Mouse (Mus musculus) heart, embryonic 16.5 days (tissue): ENCODE measurements around the gene Itgb7. TPM values are rescaled to one million over a fixed set of nuclear protein-coding genes. Genes with fewer than 3 reads are reported as not detected.
A peak's percentile ranks its signal among the peaks of the same experiment; 100 is the strongest.

ENCODE experiments used
- ATAC-seq: fragments of 200-750 bp; cut with Nextera tagmentation; replicated peaks from 2 replicates; pipeline ENCODE4 v1.8.0; 2017; ENCODE audit warnings: moderate number of reproducible peaks; ENCODE audit not compliant: insufficient read depth, low FRiP score; ENCODE audit errors: extremely low read depth
- H3K27ac ChIP-seq: fragments of 300-500 bp; sonication (generic); 2 replicates; pipeline ENCODE4 v1.5.1; 2014; ENCODE audit warnings: mild to moderate bottlenecking, low read length, control low read depth, moderate library complexity
- H3K27me3 ChIP-seq: fragments of 300-500 bp; sonication (generic); 2 replicates; pipeline ENCODE4 v1.6.1; 2014; ENCODE audit warnings: low read length, mixed read lengths; ENCODE audit not compliant: control insufficient read depth, insufficient read depth
- H3K36me3 ChIP-seq: fragments of 300-500 bp; sonication (generic); 2 replicates; pipeline ENCODE4 v1.6.1; 2014; ENCODE audit not compliant: control insufficient read depth, insufficient read depth
- H3K4me1 ChIP-seq: fragments of 300-500 bp; sonication (generic); 2 replicates; pipeline ENCODE4 v1.6.1; 2014; ENCODE audit warnings: low read length, mixed read lengths; ENCODE audit not compliant: control insufficient read depth, insufficient read depth
- H3K4me2 ChIP-seq: fragments of 300-500 bp; sonication (generic); 2 replicates; pipeline ENCODE4 v1.6.1; 2014; ENCODE audit warnings: low read depth, mild to moderate bottlenecking, control low read depth, low read length
- H3K4me3 ChIP-seq: fragments of 300-500 bp; sonication (generic); 2 replicates; pipeline ENCODE4 v1.5.1; 2014; ENCODE audit warnings: mild to moderate bottlenecking, control low read depth, low read length
- H3K9ac ChIP-seq: fragments of 300-500 bp; sonication (generic); 2 replicates; pipeline ENCODE4 v1.6.1; 2014; ENCODE audit warnings: low read length, control low read depth
- H3K9me3 ChIP-seq: fragments of 300-500 bp; sonication (generic); replicated peaks from 2 replicates; pipeline ENCODE4 v1.6.1; 2016; ENCODE audit warnings: low read length; ENCODE audit not compliant: control insufficient read depth
- WGBS: fragments of 180-500 bp; shearing (Covaris S2); extraction: QIAGEN DNeasy Blood & Tissue Kit; methylation state at CpG from one replicate; pipeline ENCODE4 v1.1.7; 2014; 5-methylcytosine and 5-hydroxymethylcytosine counted together
- polyA plus RNA-seq: library from polyadenylated mRNA; unstranded; fragments of >200 nt; fragmentation: Nextera tagmentation; extraction: Ambion mirVana; gene quantifications from 2 replicates; pipeline ENCODE4 v1.2.1, GENCODE M21; 2015

Itgb7 gene
- polyA plus RNA-seq, 1 experiment from 2014 or later = 6.9 TPM

DNA sequence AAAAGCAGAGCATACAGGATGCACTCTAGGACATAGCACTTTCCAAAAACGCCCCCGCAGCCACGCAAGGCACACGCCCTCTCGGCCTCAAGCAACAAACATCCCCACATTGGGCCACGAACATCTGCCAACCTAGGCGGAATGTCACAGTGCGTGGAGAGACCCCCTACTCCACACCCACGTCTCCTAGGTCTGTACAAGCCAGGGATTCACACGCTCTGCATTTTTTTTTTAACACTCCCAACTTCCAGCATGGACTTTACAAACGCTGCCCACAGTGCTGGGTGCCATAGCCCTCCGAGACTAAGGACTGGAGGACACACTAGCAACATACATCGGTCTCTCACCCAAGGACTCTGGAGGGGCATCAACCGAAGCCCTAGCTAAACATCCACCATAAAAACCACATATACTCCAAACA is 13.7 kb upstream of the Itgb7 start:
- no peak for ATAC-seq
- H3K9ac ChIP-seq = peak overlapping the region; percentile 68
- H3K4me1 ChIP-seq = peaks cover 32% of the 10 kb centered on the region
- H3K4me3 ChIP-seq = peak overlapping the region; percentile 60
- peaks cover 19% of the 10 kb centered on the region for H3K27me3 ChIP-seq
- no peaks in the 10 kb centered on the region for H3K36me3 ChIP-seq
- peak overlapping the region; percentile 94 for H3K27ac ChIP-seq
- peak overlapping the region; percentile 93 for H3K4me2 ChIP-seq
- no peaks in the 10 kb centered on the region for H3K9me3 ChIP-seq
- WGBS = 5% methylated on average over 14 of the region's 14 CpGs

GRCm38 (mm10) chr15:102244306-102245191 is 12.8 kb upstream of the Itgb7 start:
- no peaks in the 10 kb centered on the region for H3K9me3 ChIP-seq
- 21% methylated on average over 19 of the region's 19 CpGs for WGBS
- no peak for ATAC-seq
- no peaks in the 10 kb centered on the region for H3K36me3 ChIP-seq
- peaks cover 11% of the 10 kb centered on the region for H3K27me3 ChIP-seq
- peaks cover 26% of the 10 kb centered on the region for H3K4me1 ChIP-seq
- peak overlapping the region; percentile 63 for H3K27ac ChIP-seq
- peak overlapping the region; percentile 93 for H3K4me2 ChIP-seq
- peak overlapping the region; percentile 60 for H3K4me3 ChIP-seq
- peak overlapping the region; percentile 68 for H3K9ac ChIP-seq

DNA sequence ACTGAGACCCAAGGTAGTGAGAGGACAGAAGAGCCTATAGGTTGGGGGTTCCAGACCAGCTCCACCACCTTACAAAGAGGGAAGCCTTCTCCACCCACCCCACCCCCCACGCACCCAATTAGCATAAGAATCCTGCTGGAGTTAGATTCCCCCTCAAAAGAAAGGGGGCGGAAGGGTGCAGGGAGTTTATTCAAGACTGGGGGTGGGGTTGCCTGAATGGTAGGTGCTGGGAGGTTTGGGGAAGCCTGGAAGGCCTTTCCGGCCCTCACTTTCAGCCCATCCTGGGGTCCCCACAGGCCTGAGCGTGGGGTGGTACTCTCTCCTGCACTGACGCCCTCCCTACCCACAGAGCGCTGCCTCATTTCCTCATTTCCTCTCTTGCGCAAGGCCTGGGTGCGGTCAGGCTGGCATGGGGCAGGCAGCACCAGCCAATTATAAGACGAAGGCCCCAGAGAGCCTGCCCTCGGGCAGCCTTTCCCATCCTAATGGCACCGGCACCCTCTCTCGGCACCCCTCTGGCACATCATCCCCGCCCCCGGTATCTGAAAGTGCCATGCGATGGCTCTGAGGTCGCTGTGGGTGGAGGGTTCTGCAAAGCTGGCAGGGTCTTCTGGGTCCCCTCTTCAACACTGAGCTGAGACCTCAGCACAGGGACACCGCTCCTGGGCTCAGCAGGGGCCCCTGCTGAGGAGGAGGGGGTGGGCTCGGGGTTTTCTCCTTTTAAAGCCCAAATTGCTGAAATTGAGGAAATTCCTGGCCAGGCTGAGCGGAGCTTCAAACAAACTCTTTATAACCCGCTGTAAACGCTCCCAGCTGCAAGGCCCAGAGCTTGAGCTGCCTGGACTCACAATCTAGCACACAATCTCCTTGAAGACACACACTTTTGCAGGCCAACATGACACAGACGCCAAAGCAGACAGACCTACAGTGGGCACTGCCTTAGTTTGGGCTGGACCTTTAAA is 11.8 kb upstream of the Itgb7 start:
- H3K9me3 ChIP-seq = no peaks in the 10 kb centered on the region
- no peak for ATAC-seq
- peak overlapping the region; percentile 93 for H3K4me2 ChIP-seq
- H3K27me3 ChIP-seq = peaks cover 11% of the 10 kb centered on the region
- peak overlapping the region; percentile 63 for H3K27ac ChIP-seq
- 24% methylated on average over 22 of the region's 22 CpGs for WGBS
- peak overlapping the region; percentile 32 for H3K4me3 ChIP-seq
- H3K4me1 ChIP-seq = peaks cover 18% of the 10 kb centered on the region
- H3K9ac ChIP-seq = peak overlapping the region; percentile 37
- no peaks in the 10 kb centered on the region for H3K36me3 ChIP-seq

DNA sequence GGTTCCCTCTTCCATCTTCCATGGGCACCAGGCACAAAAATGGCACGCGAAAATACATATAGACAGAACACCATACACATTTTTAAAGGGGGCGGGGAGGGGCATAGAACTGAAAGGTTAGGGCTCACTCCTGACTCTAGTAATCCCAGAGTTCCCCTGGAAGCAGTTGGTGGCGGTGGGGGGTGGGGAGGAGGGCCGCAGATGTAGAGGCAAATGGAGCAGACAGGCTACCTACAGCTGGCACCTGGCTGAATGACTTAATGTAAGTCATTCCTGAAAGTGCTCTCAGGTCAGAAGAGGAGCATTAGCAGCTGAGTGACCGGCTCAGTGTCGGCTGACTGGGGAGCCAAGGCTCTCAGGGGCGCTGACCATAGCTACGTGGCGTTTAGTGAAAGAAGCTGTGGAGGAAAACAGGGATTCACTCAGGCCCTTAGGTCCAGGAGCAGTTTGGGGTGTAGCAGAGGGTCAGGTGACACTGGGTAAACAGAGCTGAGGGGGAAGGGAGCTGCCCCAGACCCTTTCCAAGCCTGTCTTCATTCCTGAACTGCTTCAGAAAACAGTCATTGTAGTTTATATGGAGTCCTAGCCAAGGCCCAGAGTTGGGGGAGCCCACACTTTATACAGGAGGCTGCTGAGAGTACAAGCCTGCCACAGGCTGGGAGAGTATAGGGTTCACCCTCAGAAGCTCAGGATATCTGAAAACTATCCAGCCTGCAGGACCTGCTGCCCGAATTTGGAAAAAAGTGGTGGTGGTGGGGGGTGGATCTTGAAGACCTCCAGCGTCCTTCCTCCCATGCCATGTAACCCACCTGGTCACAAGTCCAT is 10.9 kb upstream of the Itgb7 start:
- Histone ChIP-seq H3K27me3 (peaks cover 11% of the 10 kb centered on the region), H3K9ac (no peak overlapping the region), H3K4me3 (no peak overlapping the region), H3K36me3 (no peaks in the 10 kb centered on the region), H3K4me1 (peaks cover 14% of the 10 kb centered on the region), H3K27ac (no peak overlapping the region; the same call in 1 of the 2 replicates), H3K9me3 (no peaks in the 10 kb centered on the region), H3K4me2 (peak overlapping the region; percentile 93)
- no peak for ATAC-seq
- 51% methylated on average over 12 of the region's 12 CpGs for WGBS

GRCm38 (mm10) chr15:102240607-102241006 is 8.9 kb upstream of the Itgb7 start:
- Histone ChIP-seq H3K4me1 (peaks cover 16% of the 10 kb centered on the region), H3K9me3 (no peaks in the 10 kb centered on the region), H3K36me3 (no peaks in the 10 kb centered on the region), H3K27ac (peak overlapping the region; percentile 34; the same call in 1 of the 2 replicates), H3K27me3 (peaks cover 11% of the 10 kb centered on the region), H3K4me3 (no peak overlapping the region), H3K9ac (no peak overlapping the region), H3K4me2 (no peak overlapping the region)
- WGBS = 53% methylated on average over 4 of the region's 4 CpGs
- ATAC-seq = no peak

- peaks cover 10% of the 10 kb centered on the region for H3K27me3 ChIP-seq
- no peak overlapping the region for H3K27ac ChIP-seq
- peaks cover 20% of the 10 kb centered on the region for H3K4me1 ChIP-seq
- H3K36me3 ChIP-seq = no peaks in the 10 kb centered on the region
- no peak overlapping the region for H3K4me3 ChIP-seq
- no peak overlapping the region for H3K9ac ChIP-seq
- no peak overlapping the region for H3K4me2 ChIP-seq
- ATAC-seq = no peak
- WGBS = 62% methylated on average over 11 of the region's 11 CpGs
- H3K9me3 ChIP-seq = no peaks in the 10 kb centered on the region
Measured at GRCm38 (mm10) chr15:102239851-102240250, 8.1 kb upstream of the Itgb7 start.

- Histone ChIP-seq H3K27ac (no peak overlapping the region), H3K36me3 (no peaks in the 10 kb centered on the region), H3K4me1 (peaks cover 15% of the 10 kb centered on the region), H3K4me2 (no peak overlapping the region), H3K27me3 (peaks cover 8% of the 10 kb centered on the region; the same call in 1 of the 2 replicates), H3K9ac (no peak overlapping the region), H3K4me3 (no peak overlapping the region), H3K9me3 (no peaks in the 10 kb centered on the region)
- 15% methylated on average over 9 of the region's 9 CpGs for WGBS
- peak; percentile 56; the same call in 1 of the 2 replicates for ATAC-seq
Measured at GRCm38 (mm10) chr15:102239260-102239590, 7.5 kb upstream of the Itgb7 start.

DNA sequence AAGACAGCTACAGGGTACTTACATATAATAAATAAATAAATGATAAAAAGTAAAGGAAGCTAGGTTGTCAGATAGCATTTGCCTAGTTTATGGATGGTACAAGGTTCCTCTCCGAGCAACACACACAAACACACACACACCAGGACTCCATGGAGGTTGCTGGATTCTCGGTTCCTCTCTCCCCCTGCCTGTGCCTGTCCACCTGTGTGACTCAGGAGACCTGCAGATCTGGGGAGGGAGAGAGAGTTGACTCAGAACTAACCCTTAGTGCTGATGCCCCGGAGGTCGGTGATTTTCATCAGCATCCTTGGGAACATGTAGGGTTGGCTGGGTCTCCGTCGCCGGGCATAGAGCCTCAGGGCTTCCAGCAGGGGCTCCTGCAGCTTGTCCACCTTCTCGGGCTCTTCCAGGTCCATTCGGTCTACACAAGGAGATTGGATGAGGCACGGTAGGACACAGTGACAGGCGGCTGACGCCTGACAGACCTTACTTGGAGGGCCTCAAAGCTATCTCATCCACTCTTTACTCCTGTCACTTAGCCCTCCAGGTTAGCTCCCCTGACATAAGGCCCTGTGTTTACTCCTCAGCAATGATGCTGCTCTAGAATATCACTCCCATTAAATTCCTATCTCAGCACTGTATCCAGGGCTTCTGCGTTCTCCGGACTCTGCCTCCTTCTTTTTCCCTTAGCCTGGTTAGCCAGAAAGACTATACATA is 7.0 kb upstream of the Itgb7 start:
- Histone ChIP-seq H3K27me3 (peaks cover 8% of the 10 kb centered on the region; the same call in 1 of the 2 replicates), H3K27ac (no peak overlapping the region), H3K4me3 (no peak overlapping the region), H3K4me1 (peaks cover 14% of the 10 kb centered on the region), H3K9me3 (no peaks in the 10 kb centered on the region), H3K9ac (no peak overlapping the region), H3K4me2 (no peak overlapping the region), H3K36me3 (no peaks in the 10 kb centered on the region)
- 77% methylated on average over 14 of the region's 14 CpGs for WGBS
- ATAC-seq = no peak
